Mouse (Mus musculus) embryonic fibroblast, embryonic 13.5 days (primary cell): ENCODE measurements around the gene Nhsl1. TPM values are rescaled to one million over a fixed set of nuclear protein-coding genes. Genes with fewer than 3 reads are reported as not detected.

Experiments
- H3K27ac ChIP-seq: 2 replicates; pipeline ENCODE4 v1.5.1; 2012; ENCODE audit warnings: low read length, control low read depth, inconsistent platforms; ENCODE audit not compliant: insufficient read depth
- H3K4me1 ChIP-seq: 2 replicates; pipeline ENCODE4 v1.6.1; 2011; ENCODE audit warnings: low read length; ENCODE audit not compliant: control insufficient read depth, insufficient read depth
- H3K4me3 ChIP-seq: 2 replicates; pipeline ENCODE4 v1.5.1; 2011; ENCODE audit warnings: mild to moderate bottlenecking, control low read depth, low read length; ENCODE audit not compliant: insufficient read depth
- CTCF ChIP-seq: IDR thresholded peaks from 2 replicates; pipeline ENCODE4 v1.5.1; 2011; ENCODE audit warnings: mild to moderate bottlenecking, control low read depth, low read length, moderate library complexity, borderline replicate concordance; ENCODE audit not compliant: insufficient read depth
- POLR2A ChIP-seq: IDR thresholded peaks from 2 replicates; pipeline ENCODE4 v1.6.1; 2011; ENCODE audit warnings: low read depth, mild to moderate bottlenecking, control low read depth, low read length, moderate library complexity
- polyA plus RNA-seq: library from polyadenylated mRNA; stranded (reverse); fragments of >200 nt; gene quantifications from 2 replicates; pipeline ENCODE4 v1.2.4, GENCODE M21; 2011; ENCODE audit warnings: low read depth; ENCODE audit not compliant: missing spikeins, insufficient read length

The Nhsl1 gene
- polyA plus RNA-seq, 1 experiment: 13.7 TPM

DNA sequence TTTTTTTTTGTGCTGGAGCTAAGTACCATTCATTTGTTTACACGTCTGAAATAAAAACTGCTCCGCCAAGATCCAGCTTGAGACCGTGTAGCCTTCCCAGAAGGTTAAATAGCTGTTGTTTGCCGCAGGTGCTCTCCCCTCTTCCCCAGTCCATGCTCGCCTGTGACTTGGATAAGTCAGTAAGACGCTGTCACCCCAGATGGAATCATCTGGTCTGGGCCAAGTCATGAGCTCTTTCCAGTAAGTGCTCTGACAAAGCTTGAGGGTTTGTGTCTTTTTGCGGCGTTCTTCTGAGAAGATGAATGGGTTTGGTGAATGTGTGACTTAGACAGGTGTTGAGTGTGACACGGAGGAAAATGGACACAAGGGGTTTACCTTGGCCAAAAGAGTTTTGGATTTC is 89.8 kb downstream of the Nhsl1 start:
- TF ChIP-seq CTCF: no peak
- TF ChIP-seq POLR2A: no peak
- H3K27ac ChIP-seq: no peak overlapping the region
- H3K4me1 ChIP-seq: no peaks in the 10 kb centered on the region
- no peak overlapping the region for H3K4me3 ChIP-seq

DNA sequence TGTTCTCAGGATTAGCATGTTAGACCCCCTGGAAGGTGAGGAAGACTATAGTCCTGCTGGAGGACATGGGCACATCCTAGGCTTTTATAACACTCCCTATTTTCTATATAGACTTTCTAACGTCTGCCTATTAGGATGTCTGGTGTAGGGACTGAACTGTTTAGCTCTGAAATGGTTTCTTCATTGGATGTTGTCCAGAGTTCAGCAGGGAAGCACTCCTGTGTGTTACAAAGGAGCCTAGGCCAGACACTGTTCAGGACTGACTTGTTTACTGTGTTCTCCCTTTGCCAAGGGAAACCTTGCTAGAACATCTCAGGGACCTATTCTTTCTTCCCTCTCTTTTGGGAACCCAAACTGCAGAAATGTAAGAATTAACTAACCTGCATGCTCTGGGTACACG is 90.3 kb downstream of the Nhsl1 start:
- no peak overlapping the region for H3K4me3 ChIP-seq
- no peak for TF ChIP-seq CTCF
- TF ChIP-seq POLR2A: no peak
- H3K4me1 ChIP-seq: no peaks in the 10 kb centered on the region
- H3K27ac ChIP-seq: no peak overlapping the region

DNA sequence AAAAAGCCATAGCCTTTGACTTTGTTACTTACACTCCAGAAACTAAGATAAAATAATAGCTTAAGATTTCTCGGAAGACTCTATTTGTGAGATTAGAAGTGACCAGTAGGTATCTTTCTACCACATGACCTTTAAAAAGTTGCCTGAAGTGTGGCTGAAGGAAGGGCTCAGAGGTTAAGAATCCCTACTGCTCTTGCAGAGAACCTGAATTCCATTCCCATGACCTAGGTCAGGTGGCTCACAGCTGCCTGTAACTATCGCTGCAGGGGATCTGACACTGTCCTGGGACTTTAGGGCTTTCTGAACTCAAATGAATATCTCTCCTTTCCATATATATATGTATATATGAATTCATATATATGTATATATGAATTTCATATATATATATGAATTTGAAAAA is 92.5 kb downstream of the Nhsl1 start:
- TF ChIP-seq CTCF (no peak), POLR2A (no peak)
- no peaks in the 10 kb centered on the region for H3K4me1 ChIP-seq
- H3K27ac ChIP-seq: no peak overlapping the region

DNA sequence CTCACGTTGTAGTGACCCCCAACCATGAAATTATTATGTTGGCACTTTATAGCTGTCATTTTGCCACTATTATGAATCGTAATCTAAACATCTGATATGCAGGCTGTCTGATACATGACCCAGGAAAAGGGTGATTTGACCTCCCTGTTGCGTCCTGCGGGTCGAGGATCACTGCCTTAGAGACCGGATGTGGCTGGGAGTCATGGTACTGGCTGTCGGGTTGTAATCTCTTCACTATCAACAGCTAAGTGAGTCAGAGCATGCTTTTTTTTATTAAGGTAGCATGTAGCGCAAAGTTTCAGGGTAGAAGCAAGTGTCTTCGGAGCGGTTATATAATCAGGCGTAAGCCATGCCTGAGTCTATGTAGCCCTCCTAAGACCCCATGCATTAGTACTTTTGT is 97.2 kb downstream of the Nhsl1 start:
- H3K4me1 ChIP-seq: no peaks in the 10 kb centered on the region
- TF ChIP-seq CTCF (no peak), POLR2A (no peak)
- H3K4me3 ChIP-seq: no peak overlapping the region
- no peak overlapping the region for H3K27ac ChIP-seq

More for the DNA sequence above, 92.5 kb downstream of the Nhsl1 start:
- H3K4me3 ChIP-seq: no peak overlapping the region

DNA sequence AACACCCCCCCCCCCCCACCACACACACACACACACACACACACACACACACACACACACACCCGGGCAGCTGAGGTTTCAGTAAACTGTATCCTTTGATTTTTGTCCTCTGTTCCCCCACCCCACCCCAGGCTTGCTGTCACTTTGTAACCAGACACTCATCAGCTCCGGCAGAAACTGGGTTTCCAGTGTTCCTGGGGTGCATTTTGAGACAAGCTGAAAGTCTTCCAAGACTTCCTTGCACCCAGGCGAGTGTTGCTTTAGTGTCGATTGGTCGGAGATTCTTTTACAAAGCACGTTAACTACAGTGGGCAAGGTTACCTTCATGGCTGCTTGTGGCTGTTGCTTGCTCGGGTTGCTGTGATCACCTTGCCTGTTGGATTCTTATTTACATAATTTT is 99.4 kb downstream of the Nhsl1 start:
- H3K4me3 ChIP-seq: no peak overlapping the region
- H3K27ac ChIP-seq: no peak overlapping the region
- no peaks in the 10 kb centered on the region; the same call in 1 of the 2 replicates for H3K4me1 ChIP-seq
- TF ChIP-seq CTCF (no peak), POLR2A (no peak)

DNA sequence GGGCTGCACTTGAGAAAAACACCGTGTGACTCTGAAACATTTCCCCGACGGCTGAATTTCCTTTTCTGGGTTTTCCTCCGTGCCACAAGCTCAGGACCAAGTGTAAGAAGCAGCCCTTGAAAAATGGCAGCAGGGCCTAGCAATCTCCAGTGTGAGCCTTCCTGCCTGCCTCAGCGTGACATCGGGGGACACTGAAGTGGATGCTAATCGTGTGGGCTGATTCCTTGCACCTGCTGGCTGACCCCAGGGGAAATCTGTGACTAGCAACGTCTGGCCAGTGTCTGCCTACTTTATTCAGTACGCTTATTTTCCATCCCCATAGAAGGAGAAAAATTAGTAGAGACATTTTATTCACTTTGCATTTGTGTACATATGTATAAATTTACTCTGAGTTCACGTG is 100.7 kb downstream of the Nhsl1 start:
- no peak overlapping the region for H3K27ac ChIP-seq
- H3K4me1 ChIP-seq: no peaks in the 10 kb centered on the region; the same call in 1 of the 2 replicates
- H3K4me3 ChIP-seq: no peak overlapping the region
- no peak for TF ChIP-seq POLR2A
- TF ChIP-seq CTCF: no peak

DNA sequence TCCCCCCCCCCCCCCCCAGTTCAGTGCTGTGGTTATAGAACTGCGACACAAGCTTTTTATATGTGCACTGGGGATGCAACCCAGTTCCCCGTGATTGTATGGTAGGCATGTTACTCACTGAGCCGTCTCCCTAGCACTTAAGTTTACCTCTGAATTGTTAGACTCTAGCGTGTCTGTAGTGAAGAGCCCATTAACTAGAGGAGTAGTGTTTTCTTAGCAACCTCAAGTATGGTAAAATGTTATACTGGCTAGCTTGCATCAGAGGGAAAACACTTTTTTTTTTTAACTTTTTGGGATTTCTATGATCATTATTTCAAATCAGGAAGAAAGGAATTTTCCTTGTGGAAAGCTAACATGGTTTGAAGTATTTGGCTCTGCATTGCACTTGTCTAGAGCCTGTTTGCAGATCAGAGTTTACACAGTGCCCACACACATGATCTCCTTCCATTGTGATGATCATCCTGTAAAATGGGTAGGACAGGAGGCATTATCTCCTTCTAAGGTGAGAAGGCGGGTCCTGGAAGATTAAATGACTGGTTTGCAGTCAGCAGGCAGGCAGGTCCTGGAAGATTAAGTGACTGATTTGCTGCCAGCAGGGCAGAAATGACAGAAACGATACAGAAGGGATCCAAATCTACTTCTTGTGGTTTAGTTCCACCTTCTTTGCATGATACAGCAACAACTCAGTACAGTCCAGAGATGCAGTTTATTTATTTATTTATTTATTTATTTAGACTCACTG is 101.6 kb downstream of the Nhsl1 start:
- Histone ChIP-seq H3K4me1 (no peaks in the 10 kb centered on the region; the same call in 1 of the 2 replicates), H3K4me3 (no peak overlapping the region), H3K27ac (no peak overlapping the region)
- no peak for TF ChIP-seq CTCF

DNA sequence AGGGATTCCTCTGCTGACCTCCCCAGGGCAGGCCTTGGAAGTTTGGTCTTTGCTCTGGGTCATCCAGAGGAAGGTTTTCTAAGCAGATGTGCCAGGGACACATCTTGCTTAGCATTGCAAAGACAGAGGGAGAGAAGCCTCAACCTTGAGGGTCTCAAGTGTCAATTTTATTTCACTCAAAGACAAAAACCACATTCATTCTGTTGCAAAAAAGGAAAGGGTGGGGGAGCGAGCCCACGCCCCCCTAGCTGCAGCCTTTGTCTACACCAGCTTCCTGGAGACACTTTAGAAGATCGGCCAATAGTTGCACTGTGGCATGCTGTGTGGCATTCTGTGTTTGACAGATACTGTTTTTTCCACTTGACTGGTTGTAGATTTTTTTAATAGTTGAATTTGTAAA is 104.2 kb downstream of the Nhsl1 start:
- no peak for TF ChIP-seq CTCF
- TF ChIP-seq POLR2A: no peak
- Histone ChIP-seq H3K4me3 (no peak overlapping the region), H3K4me1 (no peaks in the 10 kb centered on the region; the same call in 1 of the 2 replicates), H3K27ac (no peak overlapping the region)

DNA sequence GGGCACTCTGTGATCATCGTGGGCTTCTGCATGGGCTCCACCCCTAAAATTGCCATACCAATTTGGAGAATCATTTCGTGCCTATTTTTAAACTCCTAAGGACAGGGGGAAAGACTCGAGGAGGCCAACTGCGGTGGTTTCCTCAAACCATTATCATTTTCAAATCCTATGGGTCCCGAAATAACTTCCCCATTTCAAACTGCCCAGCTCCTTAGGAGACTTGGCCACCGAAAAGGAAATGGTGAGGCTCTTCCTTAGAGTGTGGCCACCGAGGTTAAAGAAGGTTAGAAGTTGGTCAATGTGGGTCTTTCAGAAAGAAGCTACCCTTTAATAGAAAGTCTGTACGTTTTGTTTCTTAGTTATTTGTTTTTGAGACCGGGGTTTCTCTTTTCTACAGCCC is 104.8 kb downstream of the Nhsl1 start:
- TF ChIP-seq POLR2A (no peak), CTCF (no peak)
- Histone ChIP-seq H3K4me3 (no peak overlapping the region), H3K27ac (no peak overlapping the region), H3K4me1 (no peaks in the 10 kb centered on the region; the same call in 1 of the 2 replicates)

DNA sequence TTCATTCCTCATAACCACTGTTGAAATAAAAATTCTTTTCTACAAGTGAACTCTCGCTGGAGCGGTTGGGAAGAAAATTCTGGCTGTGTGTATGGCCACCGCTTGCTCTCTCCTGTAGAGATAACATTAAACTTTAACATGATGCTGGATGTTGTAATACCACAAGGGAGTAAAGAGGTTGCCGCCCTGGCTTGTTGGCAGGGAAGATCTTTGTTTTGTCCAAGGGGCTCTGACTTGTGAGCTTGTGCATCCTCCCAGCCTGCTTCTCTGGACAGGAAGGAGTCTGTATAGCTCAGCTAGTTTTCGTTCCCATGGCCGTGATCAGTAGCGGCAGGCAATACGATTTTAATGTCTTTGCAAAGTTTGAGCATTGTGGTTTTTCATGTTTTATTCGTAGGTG is 109.1 kb downstream of the Nhsl1 start:
- H3K27ac ChIP-seq: no peak overlapping the region
- no peak overlapping the region for H3K4me3 ChIP-seq
- TF ChIP-seq CTCF (no peak), POLR2A (no peak)
- H3K4me1 ChIP-seq: peaks cover 2% of the 10 kb centered on the region
